Mouse (Mus musculus): ENCODE data around the gene Fam72a. TPM values are rescaled to one million over a fixed set of nuclear protein-coding genes. Genes with fewer than 3 reads are reported as not detected.
A peak's percentile ranks its signal among the peaks of the same experiment; 100 is the strongest.

Gene Fam72a
- 3.9 and 4.5 TPM in 2 replicates for polyA plus RNA-seq (2016; fragmentation: Nextera tagmentation; extraction: Ambion mirVana)

- Histone ChIP-seq H3K27me3 (ENCODE audit: insufficient read depth, poor library complexity, severe bottlenecking) (no peaks in the 10 kb centered on the region), H3K27ac (peak within 1 kb of the TSS; percentile 95), H3K9me3 (no peaks in the 10 kb centered on the region), H3K4me1 (peaks cover 38% of the 10 kb centered on the region), H3K36me3 (no peaks in the 10 kb centered on the region), H3K4me3 (peak within 1 kb of the TSS; percentile 91)
- DNase-seq (ENCODE audit: low spot score): peak; percentile 99
- WGBS: under 1% methylated on average over 44 of the region's 44 CpGs
Observed at GRCm38 (mm10) chr1:131527281-131528080, at the start of gene Fam72a, which contains the start of gene Srgap2. TSS of gene Fam72a (plus strand) at chr1:131527903. TSS of gene Srgap2 (minus strand) at chr1:131527352.

DNA sequence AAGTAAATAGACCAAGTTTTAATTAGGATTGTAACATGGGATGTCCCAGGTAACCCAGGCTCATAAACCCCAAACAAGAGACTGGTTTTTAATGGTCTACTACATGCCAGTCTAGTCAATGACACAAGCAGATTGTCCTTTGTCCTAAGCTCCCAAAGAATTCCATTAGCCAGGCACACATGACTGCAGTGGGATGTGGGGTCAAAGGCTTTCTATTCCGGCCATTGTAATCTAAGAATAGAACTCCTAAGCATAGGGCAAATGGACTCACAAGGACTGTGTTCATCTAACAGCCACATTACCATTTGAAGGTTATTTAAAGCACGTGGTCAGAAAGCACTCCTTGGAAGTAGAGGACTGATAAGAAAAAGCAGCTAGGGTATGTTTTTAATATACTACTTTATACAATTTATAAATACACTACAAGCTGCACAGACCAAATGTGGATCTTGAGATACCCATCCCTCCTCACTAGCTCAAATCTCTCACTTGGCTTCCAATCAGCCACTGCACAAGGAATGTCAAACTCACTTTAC lies 48.9 kb upstream of the Fam72a start:
- Histone ChIP-seq H3K4me3 (no peak overlapping the region), H3K36me3 (peaks cover 8% of the 10 kb centered on the region), H3K9me3 (0 out of 2 replicates have a peak, but pooled peaks cover 2% of the 10 kb centered on the region), H3K27ac (peak overlapping the region; percentile 67), H3K4me1 (peaks cover 19% of the 10 kb centered on the region), H3K27me3 (ENCODE audit: insufficient read depth, poor library complexity, severe bottlenecking) (no peaks in the 10 kb centered on the region)
- DNase-seq (ENCODE audit: low spot score): no peak
- WGBS: 27% methylated on average over 2 of the region's 2 CpGs

DNA sequence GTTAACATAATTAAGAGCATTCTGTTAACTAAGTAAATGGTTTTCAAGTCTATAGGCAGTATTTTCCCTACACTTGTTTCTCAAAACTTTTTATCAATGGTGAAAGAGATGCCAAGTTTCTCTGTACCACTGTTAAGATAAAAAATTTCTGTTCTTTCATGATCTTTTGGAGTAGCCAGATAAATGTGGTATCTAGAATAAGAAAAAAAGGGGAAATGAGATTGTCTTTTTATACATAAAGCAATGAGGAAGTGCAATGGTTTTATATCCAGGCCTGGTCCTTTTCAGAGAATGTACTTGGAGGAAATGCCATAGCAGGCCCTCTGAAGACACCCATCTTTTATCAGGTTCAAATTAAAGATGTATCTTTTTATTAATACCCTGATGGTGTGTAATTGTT lies 46.3 kb upstream of the Fam72a start:
- Histone ChIP-seq H3K27me3 (ENCODE audit: insufficient read depth, poor library complexity, severe bottlenecking) (no peaks in the 10 kb centered on the region), H3K36me3 (peaks cover 8% of the 10 kb centered on the region), H3K4me3 (no peak overlapping the region), H3K9me3 (0 out of 2 replicates have a peak, but pooled peaks cover 2% of the 10 kb centered on the region), H3K4me1 (peaks cover 19% of the 10 kb centered on the region), H3K27ac (no peak overlapping the region)
- DNase-seq (ENCODE audit: low spot score): no peak

- WGBS: 87% methylated on average over 3 of the region's 3 CpGs
- Histone ChIP-seq H3K9me3 (0 out of 2 replicates have a peak, but pooled peaks cover 2% of the 10 kb centered on the region), H3K27me3 (ENCODE audit: insufficient read depth, poor library complexity, severe bottlenecking) (no peaks in the 10 kb centered on the region), H3K4me3 (no peak overlapping the region), H3K27ac (no peak overlapping the region), H3K36me3 (peaks cover 8% of the 10 kb centered on the region), H3K4me1 (peaks cover 24% of the 10 kb centered on the region)
- DNase-seq (ENCODE audit: low spot score): no peak
Observed at GRCm38 (mm10) chr1:131482242-131482641, 45.5 kb upstream of the Fam72a start.

- Histone ChIP-seq H3K9me3 (no peaks in the 10 kb centered on the region), H3K4me3 (no peak overlapping the region), H3K4me1 (peaks cover 24% of the 10 kb centered on the region), H3K27ac (no peak overlapping the region), H3K27me3 (ENCODE audit: insufficient read depth, poor library complexity, severe bottlenecking) (no peaks in the 10 kb centered on the region), H3K36me3 (no peaks in the 10 kb centered on the region)
- 68% methylated on average over 5 of the region's 5 CpGs for WGBS
- DNase-seq (ENCODE audit: low spot score): no peak
Observed at GRCm38 (mm10) chr1:131486094-131486850, 41.4 kb upstream of the Fam72a start.

DNA sequence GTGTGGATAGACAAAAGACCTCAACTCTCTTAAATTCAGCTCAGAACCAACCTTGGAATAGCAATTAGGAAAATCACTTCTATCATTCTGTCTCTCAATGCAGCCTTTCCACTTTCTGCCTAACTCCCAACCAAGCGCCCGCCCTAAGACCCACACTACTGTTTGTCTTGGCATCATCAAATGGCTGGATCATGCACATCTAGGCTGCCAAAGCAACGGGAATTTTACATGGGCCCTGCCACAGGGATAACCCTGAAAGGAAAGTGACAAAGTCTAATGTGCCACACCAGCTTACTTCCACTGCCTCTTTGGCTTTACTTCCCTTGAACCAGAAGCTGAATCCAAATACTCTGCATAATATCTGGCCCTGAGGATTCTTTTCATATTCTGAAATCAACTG lies 38.4 kb upstream of the Fam72a start:
- Histone ChIP-seq H3K4me1 (peaks cover 42% of the 10 kb centered on the region), H3K27me3 (ENCODE audit: insufficient read depth, poor library complexity, severe bottlenecking) (no peaks in the 10 kb centered on the region), H3K36me3 (no peaks in the 10 kb centered on the region), H3K4me3 (no peak overlapping the region), H3K27ac (no peak overlapping the region), H3K9me3 (no peaks in the 10 kb centered on the region)
- no peak for DNase-seq (ENCODE audit: low spot score)
- WGBS: 83% methylated on average over 3 of the region's 3 CpGs

GRCm38 (mm10) chr1:131491579-131491978 lies 36.1 kb upstream of the Fam72a start:
- WGBS: 22% methylated on average over 4 of the region's 4 CpGs
- DNase-seq (ENCODE audit: low spot score): no peak
- Histone ChIP-seq H3K36me3 (no peaks in the 10 kb centered on the region), H3K27me3 (ENCODE audit: insufficient read depth, poor library complexity, severe bottlenecking) (no peaks in the 10 kb centered on the region), H3K4me3 (no peak overlapping the region), H3K9me3 (no peaks in the 10 kb centered on the region), H3K4me1 (peaks cover 45% of the 10 kb centered on the region), H3K27ac (0 out of 2 replicates have a peak overlapping the region, but pooled peaks have one; percentile 6)

DNA sequence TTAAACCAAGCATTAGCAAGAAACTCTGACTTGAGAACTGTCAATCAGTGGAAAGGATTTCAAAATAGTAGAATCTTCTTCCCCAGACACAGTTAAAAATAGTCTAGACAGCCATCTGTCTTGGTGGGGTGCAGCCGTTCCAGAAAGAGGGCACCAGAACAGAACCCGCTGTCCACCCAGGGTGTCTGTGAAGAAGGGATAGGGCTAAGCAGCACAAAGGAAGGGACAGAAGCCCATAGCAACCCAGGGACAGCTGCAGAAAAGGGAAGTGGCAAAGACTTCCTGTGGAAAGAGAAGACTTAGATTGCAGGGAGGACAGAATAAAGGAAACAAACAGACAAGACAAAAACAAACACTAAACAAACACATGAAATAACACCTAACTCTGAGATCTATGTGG lies 35.3 kb upstream of the Fam72a start:
- 26% methylated on average over 2 of the region's 2 CpGs for whole genome bisulfite sequencing
- Histone ChIP-seq H3K36me3 (no peaks in the 10 kb centered on the region), H3K4me1 (peaks cover 39% of the 10 kb centered on the region), H3K4me3 (no peak overlapping the region), H3K27me3 (ENCODE audit: insufficient read depth, poor library complexity, severe bottlenecking) (no peaks in the 10 kb centered on the region), H3K9me3 (no peaks in the 10 kb centered on the region), H3K27ac (0 out of 2 replicates have a peak overlapping the region, but pooled peaks have one; percentile 13)
- DNase-seq (ENCODE audit: low spot score): no peak

DNA sequence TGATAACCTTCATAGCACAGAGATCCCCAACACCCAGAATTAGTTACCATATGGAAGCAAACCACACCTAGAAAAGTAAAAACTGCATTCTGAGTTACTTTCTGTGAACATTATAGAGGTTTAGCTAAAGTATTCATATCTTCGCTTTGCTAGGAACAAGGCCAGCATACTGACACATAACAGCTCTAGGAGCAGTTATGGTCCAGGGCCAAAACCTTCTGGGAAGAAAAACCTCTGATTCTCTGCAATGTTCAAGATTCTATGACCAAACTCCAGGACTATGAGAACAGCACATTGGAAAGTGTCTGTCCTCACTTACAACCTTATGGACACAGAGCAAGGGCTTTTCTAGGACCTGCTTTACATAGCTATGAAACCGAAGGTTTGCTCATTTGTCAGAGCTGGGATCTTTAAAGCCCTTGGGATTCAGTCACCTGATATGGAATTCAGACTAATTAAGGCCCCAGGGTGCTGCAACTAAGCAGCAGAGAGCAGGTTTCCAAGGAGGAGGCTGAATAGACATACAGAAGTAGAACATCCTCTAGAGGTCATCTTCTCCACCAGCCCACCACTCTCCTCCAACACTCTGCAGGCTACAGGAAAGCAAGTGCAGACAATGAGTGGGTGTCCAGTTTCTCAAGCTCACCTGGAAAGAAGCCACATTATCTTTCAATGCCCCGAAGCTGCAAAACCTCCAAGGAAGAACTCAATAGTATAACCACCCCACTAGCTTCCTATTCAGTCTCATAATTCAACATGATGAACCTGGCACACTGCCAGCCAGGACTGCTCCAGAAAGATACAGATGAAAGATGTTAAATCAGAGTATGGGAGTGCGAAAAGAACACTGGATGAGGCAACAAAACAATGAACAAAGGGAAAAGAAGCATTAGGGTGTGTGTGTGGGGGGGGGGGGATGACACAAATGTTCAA lies 33.5 kb upstream of the Fam72a start:
- Histone ChIP-seq H3K27me3 (ENCODE audit: insufficient read depth, poor library complexity, severe bottlenecking) (no peaks in the 10 kb centered on the region), H3K36me3 (no peaks in the 10 kb centered on the region), H3K27ac (no peak overlapping the region), H3K9me3 (no peaks in the 10 kb centered on the region), H3K4me1 (peaks cover 35% of the 10 kb centered on the region), H3K4me3 (no peak overlapping the region)
- WGBS: 90% methylated on average over 4 of the region's 4 CpGs
- no peak for DNase-seq (ENCODE audit: low spot score)

- H3K27ac ChIP-seq: no peak overlapping the region
- no peaks in the 10 kb centered on the region for H3K36me3 ChIP-seq
- no peaks in the 10 kb centered on the region for H3K9me3 ChIP-seq
- WGBS: 82% methylated on average over 1 of the region's 1 CpGs
- H3K4me1 ChIP-seq: peaks cover 14% of the 10 kb centered on the region
- no peaks in the 10 kb centered on the region for H3K27me3 ChIP-seq (ENCODE audit: insufficient read depth, poor library complexity, severe bottlenecking)
- no peak overlapping the region for H3K4me3 ChIP-seq
- DNase-seq (ENCODE audit: low spot score): no peak
Observed at GRCm38 (mm10) chr1:131498231-131498630, 29.5 kb upstream of the Fam72a start.

DNA sequence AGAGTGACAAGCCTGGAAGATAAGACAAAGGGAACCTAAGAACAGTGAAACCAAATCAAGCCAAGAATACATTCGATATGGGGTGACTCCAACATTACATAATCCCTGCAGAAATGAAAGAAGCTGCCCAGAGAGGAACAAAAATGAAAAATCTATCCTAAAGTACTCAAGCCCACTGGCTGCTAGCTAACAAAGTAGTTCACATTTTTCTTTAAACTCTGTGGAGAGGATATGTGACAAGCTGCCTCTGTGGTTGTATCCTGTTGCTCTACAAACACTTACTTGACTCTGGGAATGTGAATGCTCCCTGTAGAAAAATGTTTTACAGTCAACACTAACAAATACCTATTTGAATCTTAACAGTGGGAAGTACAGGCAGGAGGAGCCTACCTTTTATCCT lies 26.0 kb upstream of the Fam72a start:
- no peak for DNase-seq (ENCODE audit: low spot score)
- Histone ChIP-seq H3K27ac (no peak overlapping the region), H3K36me3 (no peaks in the 10 kb centered on the region), H3K4me3 (no peak overlapping the region), H3K27me3 (ENCODE audit: insufficient read depth, poor library complexity, severe bottlenecking) (no peaks in the 10 kb centered on the region), H3K9me3 (no peaks in the 10 kb centered on the region), H3K4me1 (0 out of 2 replicates have a peak, but pooled peaks cover 6% of the 10 kb centered on the region)
- WGBS: 88% methylated on average over 1 of the region's 1 CpGs

GRCm38 (mm10) chr1:131511131-131511530 lies 16.6 kb upstream of the Fam72a start:
- Histone ChIP-seq H3K27ac (no peak overlapping the region), H3K27me3 (ENCODE audit: insufficient read depth, poor library complexity, severe bottlenecking) (no peaks in the 10 kb centered on the region), H3K4me1 (peaks cover 8% of the 10 kb centered on the region; the same call in 1 of the 2 replicates), H3K4me3 (no peak overlapping the region), H3K36me3 (no peaks in the 10 kb centered on the region), H3K9me3 (no peaks in the 10 kb centered on the region)
- DNase-seq (ENCODE audit: low spot score): no peak
